22 mouse cellular contexts compared by ENCODE assay signal in the genomic region with DNA sequence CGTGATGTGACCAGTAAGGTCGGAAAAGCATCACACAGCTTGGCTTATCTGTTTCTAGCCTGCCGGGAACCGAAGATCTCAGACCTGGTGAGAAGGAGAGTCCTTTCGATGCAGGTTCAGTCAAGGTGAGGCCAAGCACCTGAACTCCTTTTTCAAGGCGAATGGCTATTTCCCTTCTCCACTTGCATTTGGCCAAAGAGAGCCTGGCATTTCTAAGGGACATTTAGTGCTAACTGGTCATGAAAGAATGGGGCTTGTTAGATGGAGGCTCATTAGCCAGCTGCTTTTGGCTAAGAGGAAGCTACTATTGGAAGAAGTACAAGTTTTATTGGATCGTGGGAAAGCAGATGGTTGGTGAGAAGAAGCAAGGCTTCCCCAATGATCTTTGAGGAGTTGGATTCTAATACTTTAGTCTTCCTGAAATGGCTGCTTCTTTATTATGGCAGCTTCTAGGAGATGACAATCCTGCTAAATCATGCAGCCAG. TPM values are rescaled to one million over a fixed set of nuclear protein-coding genes. Genes with fewer than 3 reads are reported as not detected.
A peak's percentile ranks its signal among the peaks of the same experiment; 100 is the strongest.
DNase-seq lines count a peak whose midpoint lies in the region; ATAC-seq and TF ChIP-seq lines count a peak whose summit lies in the region.
"Had no signal": no experiment of that assay in that cellular context is flagged by ENCODE, and none has a peak within 500 bp of the region (broad histone marks: within the 10 kb centered on the region; RNA-seq: fewer than 3 reads in every experiment).

No protein-coding gene starts in this region.

- intact Hi-C loops in left cerebral cortex, adult 2 months (cut with DNase I), result no loop called here

- TF ChIP-seq CTCF in left cerebral cortex, adult 2 months (IDR thresholded peaks at IDR 0.05), result no peak
- no peak for TF ChIP-seq CTCF in olfactory bulb, adult 2 months (IDR thresholded peaks at IDR 0.05; ENCODE audit: insufficient read depth, low read depth, low read length)

- no peak overlapping the region for H3K4me3 ChIP-seq in left cerebral cortex, adult 2 months
- H3K4me3 ChIP-seq in olfactory bulb, adult 2 months (ENCODE audit: insufficient read depth, low read depth, low read length), result no peak overlapping the region
- H3K4me3 ChIP-seq: embryonic facial prominence, embryonic 12.5 days; heart, embryonic 10.5 days; hindbrain, embryonic 15.5 days had no signal

- no peak for DNase-seq in frontal cortex, adult 2 months (ENCODE audit: extremely low spot score in 1 of 2, low spot score in 1 of 2)
- peak; percentile 26 to 47 for DNase-seq in heart, adult 9 months (ENCODE audit: low spot score in 2 of 2)
- no peak for DNase-seq in heart, postnatal 4 days
- DNase-seq in left cerebral cortex, adult 2 months (ENCODE audit: extremely low spot score in 1 of 2, low spot score in 2 of 2), result no peak
- no peak for DNase-seq in left cerebral cortex, adult 18-20 months (ENCODE audit: low spot score in 2 of 2)
- DNase-seq: adrenal gland, postnatal 14 days; cerebellum, adult 2 months; cerebellum, postnatal 14 days; forebrain, postnatal 0 days; gastrocnemius, postnatal 36 days had no signal

- H3K4me1 ChIP-seq in olfactory bulb, adult 2 months (ENCODE audit: control insufficient read depth, insufficient read depth, low read length), result no peaks in the 10 kb centered on the region
- H3K4me1 ChIP-seq: heart, embryonic 10.5 days had no signal

- no peak for TF ChIP-seq POLR2A in olfactory bulb, adult 2 months (IDR thresholded peaks at IDR 0.05; ENCODE audit: insufficient read depth, low read depth, low read length)

- ATAC-seq in frontal cortex, adult (ENCODE audit: low TSS enrichment), result 0 out of 2 replicates have a peak, but pooled peaks have one; percentile 4
- no peak for ATAC-seq in megakaryocyte progenitor cell, adult 5-6 weeks (replicated peaks; ENCODE audit: poor library complexity)
- ATAC-seq: activated CD4-positive, CD25-positive, alpha-beta regulatory T cell, adult 4 months; intestine, embryonic 16.5 days; Patski had no signal

- WGBS in olfactory bulb, adult 2 months, result 69% methylated on average over 7 of the region's 7 CpGs

- peak overlapping the region; percentile 71 for H3K27ac ChIP-seq in left cerebral cortex, adult 2 months
- peak overlapping the region; percentile 19 for H3K27ac ChIP-seq in olfactory bulb, adult 2 months (ENCODE audit: insufficient read depth, low read depth, low read length)
- H3K27ac ChIP-seq: embryonic facial prominence, embryonic 12.5 days; heart, embryonic 10.5 days; hindbrain, embryonic 15.5 days had no signal

RNA-seq across cellular contexts. Expression of a gene that starts 22.3 kb away (rescaled TPM):
- 570 and 587 TPM in 2 replicates for polyA plus RNA-seq in frontal cortex, adult 2 months (2012; rRNA removed)
- total RNA-seq in heart, postnatal 4 days (2021), result under 1 TPM; 0.20 to 0.26 TPM
- total RNA-seq in left cerebral cortex, adult 2 months (2021), result 1,000 to 10,000 TPM; 1,660 to 1,742 TPM
- 1,000 to 10,000 TPM; 1,523 to 1,534 TPM for total RNA-seq in left cerebral cortex, adult 18-20 months (2021)
- 685 and 1,636 TPM in 2 replicates for polyA plus RNA-seq in olfactory bulb, adult 2 months (2012; ENCODE audit: insufficient read depth, insufficient read length, low replicate concordance, missing spikeins)
- not detected in 2 replicates for total RNA-seq in megakaryocyte progenitor cell, adult 5-6 weeks (2015)
- not detected in 2 replicates for total RNA-seq in megakaryocyte progenitor cell, adult 5-6 weeks (2017)
- total RNA-seq: common myeloid progenitor, adult 5-6 weeks; MEL had no signal
- polyA plus RNA-seq: activated CD4-positive, CD25-positive, alpha-beta regulatory T cell, adult 4 months; C2C12 had no signal

Comparison
In these comparisons a context has a peak if more than half of its experiments do, and no peak if none do; other contexts are left out.
1. DNase-seq: peak in heart, adult 9 months (2 of 2); none in frontal cortex, adult 2 months (0 of 2), heart, postnatal 4 days (single experiment), left cerebral cortex, adult 2 months (0 of 2) and left cerebral cortex, adult 18-20 months (0 of 2).
2. RNA of a gene that starts 22.3 kb away (total RNA-seq): 1,660 to 1,742 TPM in left cerebral cortex, adult 2 months and 1,523 to 1,534 TPM in left cerebral cortex, adult 18-20 months; 0.20 to 0.26 TPM in heart, postnatal 4 days and not detected in megakaryocyte progenitor cell, adult 5-6 weeks; every median in the first group is over 1,000 times any median in the second.